Mouse (Mus musculus) megakaryocyte-erythroid progenitor cell, adult 5 weeks (primary cell): ENCODE data around the gene Foxred2. TPM values are rescaled to one million over a fixed set of nuclear protein-coding genes. Genes with fewer than 3 reads are reported as not detected.

Experiments used
- polyA plus RNA-seq: library from polyadenylated mRNA; stranded (reverse); fragments of >175 nt; gene quantifications from 2 replicates; pipeline ENCODE4 v1.2.3, GENCODE M21; 2012

The Foxred2 gene
- polyA plus RNA-seq: 8.3 and 8.8 TPM in 2 replicates

DNA sequence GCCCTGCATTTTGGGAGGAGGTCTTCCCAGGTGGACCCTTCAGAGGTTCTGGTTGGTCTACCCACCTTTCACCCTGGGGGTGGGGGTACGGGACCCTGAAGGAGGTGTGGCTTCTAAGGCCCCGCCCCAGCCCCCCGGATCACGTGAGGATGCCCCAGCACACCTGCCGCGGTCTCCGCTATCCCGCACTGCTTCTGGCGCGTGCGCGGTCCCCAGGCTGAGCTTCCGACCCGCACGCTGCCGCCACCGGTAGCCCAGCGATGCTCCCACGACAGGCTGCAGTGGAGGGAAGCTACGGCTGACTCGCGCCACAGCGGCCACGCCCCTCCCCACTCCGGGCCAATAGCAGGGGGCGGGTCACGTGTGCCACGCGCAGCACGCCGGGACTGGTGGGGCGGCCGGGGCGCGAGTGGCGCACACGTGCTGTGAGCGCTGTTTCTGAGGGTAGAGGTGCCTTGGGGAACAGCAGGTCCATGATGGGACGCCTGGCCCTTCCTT lies at the start of gene Foxred2:
Gene Foxred2 (minus strand): TSS at position 319 of the 498 bp plus-strand sequence.

DNA sequence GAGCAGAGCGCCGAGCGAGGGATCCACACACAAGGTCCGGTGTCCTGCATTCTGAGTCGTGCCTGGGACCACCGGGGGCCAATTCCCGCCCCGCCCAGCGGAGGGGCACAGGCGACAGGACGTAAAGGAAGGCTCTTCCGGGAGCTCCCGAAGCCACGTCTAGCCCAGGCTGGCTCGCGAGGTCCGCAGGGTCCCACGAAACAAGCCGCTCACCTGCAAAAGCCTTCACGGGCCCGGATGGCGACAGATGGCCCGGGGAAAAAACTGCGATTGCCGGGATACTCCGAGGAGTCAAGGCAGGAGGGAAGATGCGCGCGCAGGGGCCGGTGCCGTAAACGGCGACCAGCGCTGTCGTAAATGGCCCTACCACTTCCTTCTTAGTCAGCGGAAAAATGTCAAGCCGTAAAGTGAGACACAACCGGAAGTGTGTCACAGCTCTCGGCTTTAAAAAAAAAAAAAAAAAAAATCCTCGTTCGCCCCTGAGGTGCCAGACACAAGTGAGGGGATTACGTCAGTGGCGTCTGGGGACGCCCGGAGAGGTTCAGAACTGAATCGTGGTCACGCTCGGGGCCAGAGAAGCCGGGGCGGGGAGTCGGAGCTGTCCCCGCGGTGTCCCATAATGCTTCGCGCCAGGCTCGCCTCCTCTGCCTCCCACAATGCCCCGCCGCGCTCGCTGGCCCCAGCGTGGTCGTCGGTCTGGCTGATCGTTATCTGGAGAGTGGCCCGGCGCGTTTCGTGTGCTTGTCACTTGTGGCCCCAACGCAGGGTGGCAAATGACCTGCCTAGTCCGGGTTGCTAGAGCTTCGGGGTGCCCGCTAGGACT lies 14.2 kb upstream of the Foxred2 start, which contains the start of gene Eif3d:
Gene Eif3d (minus strand): TSS at position 344 of the 823 bp plus-strand sequence.

DNA sequence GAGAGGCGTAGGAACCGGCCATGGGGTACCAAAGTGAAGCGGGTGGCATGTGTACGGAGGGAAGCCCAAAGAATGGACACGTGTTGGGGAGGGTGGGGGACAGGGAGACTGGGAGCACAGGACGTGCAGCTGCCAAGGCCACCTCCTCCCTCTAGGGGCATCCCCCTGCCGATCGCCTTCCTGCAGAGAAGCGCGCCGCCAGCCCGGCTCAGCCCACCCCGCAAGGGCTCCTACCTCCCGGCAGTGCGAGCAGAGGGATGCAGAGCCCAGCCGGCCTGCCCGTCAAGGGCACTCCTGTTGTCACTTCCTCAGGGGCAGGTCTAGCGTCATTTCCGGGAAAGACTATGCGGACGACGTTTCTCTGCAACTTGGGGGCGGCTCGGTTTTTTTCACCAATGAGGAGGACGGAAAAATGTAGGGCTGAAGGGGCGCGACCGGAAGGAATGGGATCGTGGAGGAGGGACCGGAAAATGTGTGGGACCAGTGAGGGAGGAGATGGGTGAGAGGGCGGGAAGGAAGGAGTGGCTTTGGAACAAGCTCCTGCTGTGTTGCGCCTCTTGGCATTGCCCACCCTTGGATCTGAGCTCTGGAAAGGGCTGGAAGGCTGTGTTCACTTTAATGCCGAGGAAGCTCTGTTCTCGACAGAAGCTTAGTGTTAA lies 27.7 kb downstream of the Foxred2 start, which contains the start of gene Txn2:
Gene Txn2 (minus strand): TSS at position 334 of the 659 bp plus-strand sequence.

Other genes with a start within 250 kb of the Foxred2 start
- gene Apol9b, start 227.7 kb downstream of the Foxred2 start, polyA plus RNA-seq: 0.11 and 0.23 TPM in 2 replicates
- 1.3 and 1.9 TPM in 2 replicates for gene Apol8, start 199.7 kb downstream of the Foxred2 start, polyA plus RNA-seq
- 294 and 404 TPM in 2 replicates for gene Myh9, start 114.5 kb downstream of the Foxred2 start, polyA plus RNA-seq
- gene Txn2, start 27.7 kb downstream of the Foxred2 start, polyA plus RNA-seq: 277 and 324 TPM in 2 replicates
- gene Eif3d, start 14.1 kb upstream of the Foxred2 start, polyA plus RNA-seq: 40.6 and 44.4 TPM in 2 replicates
- not detected in 2 replicates for gene Cacng2, start 163.3 kb upstream of the Foxred2 start, polyA plus RNA-seq
- 151 and 162 TPM in 2 replicates for gene Ift27, start 217.4 kb upstream of the Foxred2 start, polyA plus RNA-seq
- not detected in 2 replicates for gene Pvalb, start 249.7 kb upstream of the Foxred2 start, polyA plus RNA-seq